Mouse (Mus musculus) olfactory bulb, adult 2 months (tissue): ENCODE results near the gene Rab3gap2.

Experiments
- CTCF ChIP-seq: fragments of 200-500 bp; IDR thresholded peaks from 2 replicates; pipeline ENCODE4 v1.5.1; 2012; ENCODE audit warnings: low read depth, mild to moderate bottlenecking, low read length, moderate library complexity; ENCODE audit not compliant: insufficient read depth
- POLR2A ChIP-seq: fragments of 200-500 bp; IDR thresholded peaks from 2 replicates; pipeline ENCODE4 v1.6.1; 2012; ENCODE audit warnings: mild to moderate bottlenecking, low read depth, low read length, moderate library complexity; ENCODE audit not compliant: insufficient read depth

GRCm38 (mm10) chr1:185183591-185184330 lies 20.2 kb upstream of the Rab3gap2 start:
- no peak for TF ChIP-seq CTCF
- no peak for TF ChIP-seq POLR2A
